Mouse (Mus musculus): Measurements from ENCODE around the gene Aup1.

Aup1 gene

DNA sequence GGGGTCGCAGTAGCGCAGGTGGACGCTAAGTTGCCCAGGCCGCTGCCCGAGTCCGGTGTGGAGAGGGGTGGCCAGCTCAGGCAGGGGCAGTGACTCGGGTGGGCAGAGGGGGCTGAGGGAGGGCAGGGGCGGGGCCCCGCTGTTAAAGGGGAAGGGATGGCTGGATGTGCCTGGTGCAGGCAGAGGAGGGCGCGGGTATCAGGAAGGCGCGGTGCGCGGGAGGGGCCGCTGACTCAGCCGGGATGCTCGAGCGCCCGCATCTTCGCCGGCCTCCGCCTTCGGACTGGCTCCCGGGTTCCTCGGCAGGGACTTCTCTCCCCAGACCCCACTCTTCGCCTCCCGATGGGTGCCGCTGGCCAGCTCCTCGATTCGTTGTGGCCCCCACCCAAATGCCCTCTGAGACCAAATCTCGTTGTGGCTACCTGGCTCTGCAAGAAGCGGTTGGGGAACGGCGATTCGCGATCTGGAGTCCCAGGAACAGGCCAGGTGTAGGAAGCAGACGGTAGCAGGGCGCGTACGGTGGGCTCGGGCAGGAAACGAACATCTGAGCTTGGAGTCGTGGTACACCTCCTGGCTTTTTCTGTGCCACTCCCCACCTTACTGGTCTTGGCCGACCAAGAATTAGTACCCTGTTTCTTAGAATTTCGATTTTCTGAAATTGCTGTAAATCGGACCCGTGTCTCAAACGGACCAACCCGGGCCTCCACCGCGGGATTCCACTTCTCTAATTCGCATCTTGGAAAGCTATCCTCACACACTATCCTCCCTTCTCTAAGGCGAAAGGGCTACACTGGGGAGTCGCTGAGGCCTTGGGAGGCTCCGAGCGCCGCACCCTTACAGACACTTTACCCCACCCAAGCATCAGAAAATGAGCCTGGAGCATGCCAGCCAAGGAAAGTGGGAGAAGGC lies 16.2 kb downstream of the Aup1 start:
- DNase-seq = peak; percentile 48

DNA sequence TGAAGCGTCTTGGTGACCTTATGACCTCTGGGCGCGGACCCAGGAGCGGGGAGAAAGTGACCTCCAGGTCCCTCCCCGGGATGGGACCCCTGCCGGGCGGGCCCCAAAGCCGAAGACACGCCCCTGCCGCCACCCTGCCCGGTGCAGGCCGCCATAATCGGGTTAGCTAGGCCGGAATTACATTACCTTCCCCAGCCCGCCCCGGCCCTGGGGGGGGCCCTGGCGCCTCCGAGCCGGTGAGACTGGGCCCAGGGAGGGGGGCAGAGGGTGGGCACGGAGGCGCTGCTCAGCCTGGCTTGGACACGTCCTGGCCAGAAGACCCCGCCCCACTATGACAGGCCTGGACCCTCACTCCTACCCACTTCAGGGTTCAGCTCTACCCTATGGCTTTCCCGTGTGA lies 16.9 kb downstream of the Aup1 start:
- no peak for DNase-seq

DNA sequence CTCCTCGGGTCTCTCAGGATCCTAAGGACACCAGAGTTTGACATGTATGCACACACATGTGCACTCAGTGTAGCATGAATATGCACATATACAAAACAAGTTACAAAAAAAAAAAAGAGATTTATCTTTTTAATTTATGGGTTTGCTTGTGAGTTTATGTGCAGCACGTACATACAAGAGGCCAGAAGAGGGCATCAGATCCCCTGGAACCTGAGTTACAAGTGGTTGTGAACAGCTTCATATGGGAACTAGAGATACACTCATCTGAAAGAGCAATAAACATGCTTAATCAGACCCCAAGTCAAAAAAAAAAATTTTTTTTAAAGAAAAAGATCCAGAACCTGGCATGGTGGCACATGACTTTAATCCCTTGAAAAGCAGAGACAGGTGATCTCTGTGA lies 20.7 kb downstream of the Aup1 start:
- DNase-seq = no peak

DNA sequence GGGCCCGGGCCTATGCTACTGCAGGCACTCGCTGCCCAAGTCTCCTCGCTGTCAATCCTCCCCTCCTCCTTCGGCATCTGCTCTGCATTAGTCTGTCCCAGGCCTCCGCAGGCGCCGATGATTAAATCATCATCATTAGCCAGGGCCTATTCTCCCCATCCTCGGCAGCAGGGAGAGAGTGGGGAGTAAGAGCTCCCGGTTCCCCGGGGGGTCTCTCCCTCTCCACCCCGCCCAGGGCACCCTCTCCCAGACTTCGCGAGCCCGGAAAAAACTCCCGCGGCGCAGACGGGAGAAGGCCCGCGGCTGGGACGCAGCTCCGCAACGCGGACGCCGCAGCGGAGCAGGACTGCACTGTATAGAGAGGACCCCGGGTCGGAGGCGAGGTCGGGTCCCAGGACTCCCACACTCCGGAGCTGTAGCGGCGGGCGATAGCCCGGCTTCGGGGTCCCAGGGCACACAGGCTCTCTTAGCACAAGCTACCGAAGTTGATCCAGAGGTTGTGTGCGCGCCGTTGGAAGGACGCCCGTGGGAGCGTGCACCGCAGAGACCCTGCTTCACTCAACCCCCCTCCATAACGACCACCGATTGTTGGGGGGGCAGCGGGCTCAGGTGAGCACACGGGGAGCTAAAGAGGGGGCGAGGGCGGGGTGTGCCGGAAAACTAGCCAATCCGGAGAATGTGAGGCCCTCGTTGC lies 23.5 kb downstream of the Aup1 start, which contains the start of gene Pcgf1:
TSS of gene Pcgf1 (plus strand) at position 240 of the 694 bp plus-strand sequence.
- no peak for DNase-seq

- DNase-seq = peak; percentile 98
Observed at GRCm38 (mm10) chr6:83078324-83078858, 24.1 kb downstream of the Aup1 start.

- no peak for DNase-seq
Observed at GRCm38 (mm10) chr6:83080210-83080609, 25.9 kb downstream of the Aup1 start.

DNA sequence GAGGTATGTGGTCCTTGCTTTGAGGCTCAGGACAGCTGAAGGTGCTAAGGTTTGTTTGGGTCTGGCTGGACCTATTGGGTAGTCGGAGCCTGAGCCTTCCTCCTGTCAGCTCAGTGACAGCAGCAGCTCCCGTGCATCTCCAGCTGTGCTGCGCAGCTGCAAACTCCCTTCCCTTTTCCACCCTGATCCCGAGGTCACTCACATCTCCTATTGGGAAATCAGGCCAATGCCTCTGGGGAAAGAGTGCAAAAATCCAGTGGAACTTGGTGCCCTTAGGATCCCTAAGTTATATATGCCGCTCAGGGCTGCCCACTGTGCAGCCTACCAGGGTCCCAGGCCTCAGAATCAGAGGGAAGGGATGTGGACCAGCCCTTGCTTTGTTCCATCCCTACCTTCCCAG lies 29.2 kb downstream of the Aup1 start:
- no peak for DNase-seq

DNA sequence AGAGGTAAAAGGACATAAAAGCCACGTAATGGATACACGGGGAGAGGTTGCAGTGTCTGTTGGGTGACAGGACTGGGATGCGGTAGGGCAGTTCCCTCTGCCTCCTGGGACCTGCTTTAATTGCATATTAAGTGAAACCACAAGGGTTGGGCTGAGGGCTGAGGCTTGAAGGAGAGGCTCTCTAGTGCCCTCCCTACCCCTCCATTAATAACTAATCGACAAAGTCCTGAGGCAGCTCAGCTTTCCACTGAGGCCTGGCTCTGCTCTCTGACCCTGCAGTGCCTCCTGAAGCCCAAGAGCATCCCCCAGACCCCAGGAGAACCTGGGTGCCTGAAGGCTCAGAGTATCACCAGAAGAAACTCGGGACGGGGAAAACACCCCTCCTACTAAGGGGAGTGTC lies 30.2 kb downstream of the Aup1 start:
- no peak for DNase-seq

DNA sequence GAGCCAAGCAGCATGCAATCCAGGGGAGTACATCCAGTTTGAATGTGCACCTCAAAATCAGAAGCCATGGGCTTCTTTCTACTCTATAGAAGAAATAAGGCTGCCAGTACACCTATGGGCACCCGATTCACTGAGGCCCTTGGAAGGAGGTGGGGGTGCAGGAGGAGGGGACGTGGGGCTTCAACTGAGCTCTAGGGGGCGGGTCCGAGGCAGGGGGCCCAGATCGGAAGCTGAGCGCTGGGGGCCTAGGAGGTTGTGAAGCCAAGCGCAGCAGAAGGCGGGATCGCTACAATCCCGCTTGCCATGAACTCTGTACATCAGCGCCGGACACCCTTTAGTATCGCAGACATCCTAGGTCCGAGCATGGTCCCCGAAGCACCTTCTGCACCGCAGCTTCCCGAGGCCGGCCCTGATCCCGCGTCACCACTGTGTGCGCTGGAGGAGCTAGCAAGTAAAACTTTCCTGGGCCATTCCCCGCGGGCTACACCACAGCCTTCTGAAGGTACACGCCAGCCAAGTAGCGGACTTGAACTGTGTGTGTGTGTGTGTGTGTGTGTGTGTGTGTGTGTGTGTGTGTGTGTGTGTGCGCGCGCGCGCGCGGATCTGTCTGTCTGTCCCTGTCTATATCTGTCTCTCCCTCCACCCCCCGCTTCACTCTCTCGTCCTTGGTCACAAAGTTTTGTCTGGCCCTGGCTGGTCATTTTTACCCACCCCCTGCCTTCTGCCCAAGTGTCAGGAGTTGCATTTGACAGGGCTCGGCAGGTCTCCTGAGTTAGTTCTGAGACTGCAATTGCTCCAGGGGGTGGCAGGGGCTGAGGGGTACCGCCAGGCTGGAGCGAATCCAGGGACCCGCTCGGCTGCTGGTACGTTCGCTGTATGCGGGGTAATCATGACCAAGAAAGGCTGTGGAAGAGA lies 32.1 kb downstream of the Aup1 start, which contains the start of gene Lbx2:
TSS of gene Lbx2 (plus strand) at position 247 of the 915 bp plus-strand sequence.
- no peak for DNase-seq

- DNase-seq = no peak
Observed at GRCm38 (mm10) chr6:83087205-83087925, 33.0 kb downstream of the Aup1 start.

DNA sequence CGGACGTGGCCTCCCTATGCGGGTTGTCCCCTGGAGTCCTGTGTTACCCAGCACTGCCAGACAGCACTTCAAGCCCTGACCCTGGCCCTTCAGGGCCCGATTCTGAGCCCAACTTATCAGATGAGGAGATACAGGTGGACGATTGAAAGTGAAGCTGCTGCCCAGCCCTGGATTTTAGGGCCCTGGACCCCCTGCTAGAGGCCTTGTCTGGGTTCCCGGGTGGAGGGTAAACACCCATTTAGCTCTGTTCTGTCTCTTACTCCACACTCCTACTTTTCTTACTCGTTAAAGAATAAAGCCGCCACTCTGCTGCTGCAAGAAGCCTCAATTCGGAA lies 33.6 kb downstream of the Aup1 start:
- no peak for DNase-seq

DNA sequence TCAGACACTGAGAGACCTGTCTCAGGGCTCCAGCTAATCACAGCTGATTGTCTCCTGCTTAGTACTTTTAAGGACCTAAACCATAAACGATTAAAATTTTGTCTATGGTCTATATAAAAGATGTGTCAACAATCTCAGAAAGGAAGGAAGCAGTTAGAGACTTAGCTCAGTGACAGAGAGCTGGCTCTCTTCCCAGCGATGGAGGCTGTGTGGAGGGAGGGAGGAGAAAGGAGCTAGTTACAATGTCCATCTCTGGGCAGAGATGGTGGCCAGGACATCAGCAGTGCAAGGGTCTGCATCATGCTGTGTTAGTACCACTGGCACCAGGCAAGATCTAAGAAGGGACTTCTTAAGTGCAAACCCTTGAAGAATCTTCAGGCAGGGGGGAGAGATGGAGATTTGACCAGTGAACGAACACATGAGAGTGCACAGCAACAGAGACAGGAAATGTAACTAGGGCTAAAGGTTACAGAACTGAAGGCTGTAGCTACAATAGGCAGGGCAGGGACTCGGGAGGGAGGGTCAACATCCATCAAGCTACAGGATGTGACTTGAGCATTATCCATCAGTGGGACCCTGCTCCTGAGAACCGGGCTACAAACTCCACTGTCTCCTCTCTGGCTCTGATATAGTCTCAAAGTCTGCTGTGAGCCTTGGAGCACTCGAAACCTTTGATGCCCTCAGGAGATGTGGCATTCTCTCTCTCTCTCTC lies 38.3 kb downstream of the Aup1 start:
- DNase-seq = no peak

DNA sequence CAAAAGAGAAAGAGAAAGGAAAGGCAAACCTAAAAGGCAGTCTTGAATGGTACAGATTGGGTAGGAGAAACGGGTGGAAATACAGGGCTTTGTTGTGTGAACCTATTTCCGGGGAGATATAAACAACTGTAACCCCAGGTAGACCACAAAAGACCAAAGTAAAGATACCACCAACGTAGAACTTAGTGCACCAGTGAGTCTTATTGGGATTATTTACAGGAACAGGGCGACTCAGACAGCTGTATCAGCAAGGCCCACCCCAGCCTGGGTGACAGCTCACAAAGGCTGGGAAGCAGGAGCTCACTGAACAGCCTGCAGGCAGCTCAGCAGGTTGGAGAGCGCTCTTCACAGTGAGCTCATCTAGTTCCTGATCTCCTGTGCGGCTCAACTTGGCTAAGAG lies 41.6 kb downstream of the Aup1 start:
- no peak for DNase-seq

DNA sequence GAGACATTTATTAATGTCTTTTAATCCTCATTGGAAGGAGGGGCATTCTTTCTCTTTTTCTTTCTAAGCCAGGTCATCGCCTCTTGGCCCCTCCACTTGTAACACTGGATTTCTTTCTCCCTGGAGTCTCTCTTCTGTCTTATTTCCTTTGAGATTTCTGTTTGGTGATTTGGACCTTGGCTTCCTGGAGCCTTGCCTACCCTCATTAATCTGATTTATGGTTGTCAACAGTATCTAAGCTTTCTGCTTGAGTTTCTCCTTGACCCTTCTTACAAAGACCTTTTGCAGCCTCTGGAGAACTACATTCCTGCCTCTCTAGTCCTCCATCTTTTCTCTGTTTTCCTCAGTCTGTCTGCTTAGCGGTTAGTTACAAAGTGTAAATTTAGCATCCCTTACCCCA lies 44.1 kb downstream of the Aup1 start:
- no peak for DNase-seq

DNA sequence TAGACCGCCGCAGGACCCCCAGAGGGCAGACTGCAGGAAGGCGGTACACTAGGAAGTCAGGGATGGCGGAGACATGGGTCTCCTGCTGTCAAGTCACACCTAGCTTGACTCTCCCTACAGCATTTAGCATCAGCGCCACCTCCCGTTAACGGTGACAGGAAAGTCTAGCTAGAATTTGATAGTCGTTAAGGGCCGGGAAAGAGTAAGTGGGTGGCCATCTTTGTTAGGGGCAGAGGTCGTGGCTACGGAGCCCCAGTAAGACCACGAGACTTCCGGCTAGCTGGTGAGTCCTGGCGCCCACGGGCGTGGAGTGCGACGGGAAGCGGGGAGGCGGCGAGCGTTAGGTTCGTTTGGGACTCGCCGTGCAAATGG lies 47.0 kb downstream of the Aup1 start, which contains the start of the genes Ccdc142 and Gm42688:
TSS of gene Ccdc142 (plus strand) at position 286 of the 372 bp plus-strand sequence.
TSS of gene Gm42688 (plus strand) at position 302 of the 372 bp plus-strand sequence.
- DNase-seq = peak; percentile 87

GRCm38 (mm10) chr6:83101688-83102556 lies 47.6 kb downstream of the Aup1 start:
- DNase-seq = peak; percentile 72

DNA sequence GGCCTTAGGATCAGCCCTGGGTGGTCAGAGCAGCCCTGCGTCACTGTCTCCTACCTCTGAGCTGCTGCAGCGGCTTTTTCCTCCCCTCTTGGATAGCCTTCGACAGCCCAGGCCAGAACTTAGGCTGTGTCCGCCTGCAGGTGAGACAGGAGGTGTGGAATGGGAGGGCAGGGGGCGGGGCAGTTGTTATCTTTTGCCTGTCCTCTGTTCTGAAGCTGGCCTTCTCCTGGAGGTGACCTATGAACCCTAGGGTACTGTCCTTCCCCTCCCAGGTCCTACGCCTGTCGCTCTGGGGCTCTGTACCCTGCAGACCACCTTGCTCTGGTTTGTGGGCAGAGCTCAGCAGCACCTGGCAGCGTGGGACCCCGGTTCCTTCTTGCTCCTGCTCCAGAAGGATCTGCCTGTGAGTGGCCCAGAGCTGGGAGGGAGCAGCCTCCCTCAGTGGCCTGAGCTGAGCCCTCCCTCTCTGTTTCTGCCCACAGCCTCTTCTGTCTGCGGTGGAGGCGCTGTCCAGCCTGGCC lies 48.9 kb downstream of the Aup1 start:
- DNase-seq = no peak

GRCm38 (mm10) chr6:83104158-83104557 lies 49.8 kb downstream of the Aup1 start:
- no peak for DNase-seq
